Mouse (Mus musculus) intestine, postnatal 0 days (tissue): Measurements from ENCODE around the gene Mertk. TPM values are rescaled to one million over a fixed set of nuclear protein-coding genes. Genes with fewer than 3 reads are reported as not detected.

Source experiments
- ATAC-seq: fragments of 200-750 bp; cut with Nextera tagmentation; 2 replicates; pipeline ENCODE4 v1.8.0; 2017; ENCODE audit warnings: mild to moderate bottlenecking, moderate TSS enrichment, moderate library complexity
- H3K27ac ChIP-seq: fragments of 300-500 bp; sonication (generic); 2 replicates; pipeline ENCODE4 v1.5.1; 2014; ENCODE audit warnings: mild to moderate bottlenecking, low read depth, low read length, moderate library complexity
- H3K27me3 ChIP-seq: fragments of 300-500 bp; sonication (generic); replicated peaks from 2 replicates; pipeline ENCODE4 v1.6.1; 2014; ENCODE audit warnings: low read length, mixed read lengths; ENCODE audit not compliant: control insufficient read depth, insufficient read depth
- H3K36me3 ChIP-seq: fragments of 300-500 bp; sonication (generic); 2 replicates; pipeline ENCODE4 v1.6.1; 2014; ENCODE audit warnings: mild to moderate bottlenecking, moderate library complexity; ENCODE audit not compliant: control insufficient read depth, insufficient read depth
- H3K4me1 ChIP-seq: fragments of 300-500 bp; sonication (generic); replicated peaks from 2 replicates; pipeline ENCODE4 v1.6.1; 2014; ENCODE audit warnings: antibody characterized with exemption, low read length, mixed read lengths; ENCODE audit not compliant: control insufficient read depth, insufficient read depth
- H3K4me2 ChIP-seq: fragments of 300-500 bp; sonication (generic); replicated peaks from 2 replicates; pipeline ENCODE4 v1.6.1; 2014; ENCODE audit warnings: low read depth, mild to moderate bottlenecking, moderate library complexity
- H3K4me3 ChIP-seq: fragments of 300-500 bp; sonication (generic); 2 replicates; pipeline ENCODE4 v1.5.1; 2014; ENCODE audit warnings: low read depth, low read length
- H3K9ac ChIP-seq: fragments of 300-500 bp; sonication (generic); 2 replicates; pipeline ENCODE4 v1.6.1; 2014; ENCODE audit warnings: mild to moderate bottlenecking, low read depth, low read length
- H3K9me3 ChIP-seq: fragments of 300-500 bp; sonication (generic); 2 replicates; pipeline ENCODE4 v1.6.1; 2016; ENCODE audit warnings: mixed run types; ENCODE audit not compliant: control insufficient read depth
- CTCF ChIP-seq: sonication (generic); IDR thresholded peaks from 2 replicates; pipeline ENCODE4 v1.5.1; 2016; ENCODE audit warnings: low read depth, mild to moderate bottlenecking, control low read depth, antibody characterized with exemption, moderate library complexity
- WGBS: fragments of 180-500 bp; shearing (Covaris S2); extraction: QIAGEN DNeasy Blood & Tissue Kit; methylation state at CpG from one replicate; pipeline ENCODE4 v1.1.7; 2014; 5-methylcytosine and 5-hydroxymethylcytosine counted together
- polyA plus RNA-seq: library from polyadenylated mRNA; unstranded; fragments of >200 nt; fragmentation: Nextera tagmentation; extraction: Ambion mirVana; gene quantifications from 2 replicates; pipeline ENCODE4 v1.2.1, GENCODE M21; 2015

Mertk gene
- polyA plus RNA-seq, 1 experiment from 2014 or later: 16.2 TPM

GRCm38 (mm10) chr2:128784814-128785213, 86.1 kb downstream of the Mertk start:
- H3K9me3 ChIP-seq: no peaks in the 10 kb centered on the region
- H3K4me2 ChIP-seq: no peak overlapping the region
- no peak overlapping the region for H3K27ac ChIP-seq
- no peaks in the 10 kb centered on the region for H3K4me1 ChIP-seq
- H3K9ac ChIP-seq: no peak overlapping the region
- no peak for TF ChIP-seq CTCF
- WGBS: 92% methylated on average over 7 of the region's 7 CpGs
- H3K4me3 ChIP-seq: no peak overlapping the region
- no peaks in the 10 kb centered on the region for H3K27me3 ChIP-seq
- no peak for ATAC-seq
- H3K36me3 ChIP-seq: peaks cover 51% of the 10 kb centered on the region

- WGBS: 79% methylated on average over 5 of the region's 5 CpGs
- Histone ChIP-seq H3K27me3 (no peaks in the 10 kb centered on the region), H3K27ac (no peak overlapping the region), H3K4me1 (no peaks in the 10 kb centered on the region), H3K36me3 (peaks cover 44% of the 10 kb centered on the region), H3K4me2 (no peak overlapping the region), H3K9ac (no peak overlapping the region), H3K9me3 (no peaks in the 10 kb centered on the region), H3K4me3 (no peak overlapping the region)
- no peak for TF ChIP-seq CTCF
- ATAC-seq: no peak
Observed at GRCm38 (mm10) chr2:128786341-128786740, 87.6 kb downstream of the Mertk start.

GRCm38 (mm10) chr2:128786795-128787194, 88.0 kb downstream of the Mertk start:
- Histone ChIP-seq H3K27ac (no peak overlapping the region), H3K4me3 (no peak overlapping the region), H3K9ac (no peak overlapping the region), H3K4me2 (no peak overlapping the region), H3K9me3 (no peaks in the 10 kb centered on the region), H3K36me3 (peaks cover 44% of the 10 kb centered on the region), H3K27me3 (no peaks in the 10 kb centered on the region), H3K4me1 (no peaks in the 10 kb centered on the region)
- 88% methylated on average over 1 of the region's 1 CpGs for WGBS
- no peak for TF ChIP-seq CTCF
- no peak for ATAC-seq

- Histone ChIP-seq H3K36me3 (peaks cover 45% of the 10 kb centered on the region), H3K9ac (no peak overlapping the region), H3K27me3 (no peaks in the 10 kb centered on the region)
Observed at GRCm38 (mm10) chr2:128787805-128788204, 89.0 kb downstream of the Mertk start.

GRCm38 (mm10) chr2:128790875-128791614, 92.3 kb downstream of the Mertk start:
- H3K4me1 ChIP-seq: no peaks in the 10 kb centered on the region
- no peak overlapping the region for H3K4me2 ChIP-seq
- no peak for TF ChIP-seq CTCF
- H3K9ac ChIP-seq: no peak overlapping the region
- no peaks in the 10 kb centered on the region for H3K27me3 ChIP-seq
- peaks cover 47% of the 10 kb centered on the region for H3K36me3 ChIP-seq
- no peak overlapping the region for H3K4me3 ChIP-seq
- WGBS: 50% methylated on average over 11 of the region's 11 CpGs
- H3K27ac ChIP-seq: peak overlapping the region; percentile 70
- no peak for ATAC-seq
- no peaks in the 10 kb centered on the region for H3K9me3 ChIP-seq

More at GRCm38 (mm10) chr2:128787805-128788204, 89.0 kb downstream of the Mertk start:
- Histone ChIP-seq H3K4me2 (no peak overlapping the region), H3K9me3 (no peaks in the 10 kb centered on the region), H3K27ac (no peak overlapping the region), H3K4me1 (no peaks in the 10 kb centered on the region), H3K4me3 (no peak overlapping the region)
- 89% methylated on average over 3 of the region's 3 CpGs for WGBS
- ATAC-seq: no peak
- no peak for TF ChIP-seq CTCF

- Histone ChIP-seq H3K27ac (peak overlapping the region; percentile 70; the same call in 1 of the 2 replicates), H3K4me2 (no peak overlapping the region), H3K27me3 (no peaks in the 10 kb centered on the region), H3K4me1 (no peaks in the 10 kb centered on the region), H3K9ac (no peak overlapping the region), H3K9me3 (no peaks in the 10 kb centered on the region), H3K4me3 (no peak overlapping the region), H3K36me3 (peaks cover 61% of the 10 kb centered on the region)
- ATAC-seq: peak; percentile 94
- WGBS: 60% methylated on average over 6 of the region's 6 CpGs
- no peak for TF ChIP-seq CTCF
Observed at GRCm38 (mm10) chr2:128793958-128794357, 95.2 kb downstream of the Mertk start.
